Mouse (Mus musculus) lung, postnatal 0 days (tissue): ENCODE results near the gene Olfr487. TPM values are rescaled to one million over a fixed set of nuclear protein-coding genes. Genes with fewer than 3 reads are reported as not detected.
"Not testable (repeated sequence)": the region's sequence is repeated elsewhere in the genome, so short reads cannot be mapped to it uniquely, and the experiment has no call there.

Experiments used
- ATAC-seq: fragments of 200-750 bp; cut with Nextera tagmentation; 2 replicates; pipeline ENCODE4 v1.8.0; 2017; ENCODE audit warnings: moderate library complexity
- DNase-seq: peaks from one replicate; pipeline ENCODE4 v3.0.0-alpha.2; 2016; ENCODE audit warnings: low spot score
- H3K27ac ChIP-seq: fragments of 300-500 bp; sonication (generic); 2 replicates; pipeline ENCODE4 v1.5.1; 2014; ENCODE audit warnings: antibody characterized with exemption, mild to moderate bottlenecking, low read length, mixed read lengths
- H3K27me3 ChIP-seq: fragments of 300-500 bp; sonication (generic); replicated peaks from 2 replicates; pipeline ENCODE4 v1.6.1; 2014; ENCODE audit warnings: low read length, mixed read lengths; ENCODE audit not compliant: insufficient read depth
- H3K36me3 ChIP-seq: fragments of 300-500 bp; sonication (generic); 2 replicates; pipeline ENCODE4 v1.6.1; 2014; ENCODE audit warnings: low read length, mixed read lengths; ENCODE audit not compliant: insufficient read depth
- H3K4me1 ChIP-seq: fragments of 300-500 bp; sonication (generic); 2 replicates; pipeline ENCODE4 v1.6.1; 2014; ENCODE audit warnings: antibody characterized with exemption, low read depth, low read length, mixed read lengths; ENCODE audit not compliant: insufficient read depth
- H3K4me2 ChIP-seq: fragments of 300-500 bp; sonication (generic); replicated peaks from 2 replicates; pipeline ENCODE4 v1.6.1; 2014; ENCODE audit warnings: low read depth, mild to moderate bottlenecking, low read length, moderate library complexity, mixed read lengths
- H3K4me3 ChIP-seq: fragments of 300-500 bp; sonication (generic); 2 replicates; pipeline ENCODE4 v1.5.1; 2014; ENCODE audit warnings: low read depth, low read length
- H3K9ac ChIP-seq: fragments of 300-500 bp; sonication (generic); replicated peaks from 2 replicates; pipeline ENCODE4 v1.6.1; 2014; ENCODE audit warnings: low read depth, mild to moderate bottlenecking
- H3K9me3 ChIP-seq: fragments of 300-500 bp; sonication (generic); 2 replicates; pipeline ENCODE4 v1.6.1; 2016; ENCODE audit warnings: low read length, mixed read lengths
- CTCF ChIP-seq: IDR thresholded peaks from 2 replicates; pipeline ENCODE4 v1.5.1; 2016; ENCODE audit warnings: antibody characterized with exemption, mild to moderate bottlenecking
- EP300 ChIP-seq: IDR thresholded peaks from 2 replicates; pipeline ENCODE4 v1.6.1; 2016; ENCODE audit warnings: antibody characterized with exemption, mild to moderate bottlenecking, control low read depth
- WGBS: fragments of 180-500 bp; shearing (Covaris S2); extraction: QIAGEN DNeasy Blood & Tissue Kit; methylation state at CpG from one replicate; pipeline ENCODE4 v1.1.7; 2014; 5-methylcytosine and 5-hydroxymethylcytosine counted together
- polyA plus RNA-seq: library from polyadenylated mRNA; unstranded; fragments of >200 nt; fragmentation: Nextera tagmentation; extraction: Ambion mirVana; gene quantifications from 2 replicates; pipeline ENCODE4 v1.2.1, GENCODE M21; 2015

Olfr487 gene
- not detected in 2 replicates for polyA plus RNA-seq

GRCm38 (mm10) chr7:108214536-108214935, at the start of gene Olfr487:
TSS of gene Olfr487 (minus strand) at chr7:108214636.
- not testable (repeated sequence) for H3K4me1 ChIP-seq, H3K9ac ChIP-seq, ATAC-seq, H3K27ac ChIP-seq, DNase-seq, H3K9me3 ChIP-seq, H3K27me3 ChIP-seq, H3K36me3 ChIP-seq, H3K4me3 ChIP-seq, H3K4me2 ChIP-seq

- H3K36me3 ChIP-seq, result no peaks in the 10 kb centered on the region
- no peak within 1 kb of the TSS for H3K9ac ChIP-seq
- no peak within 1 kb of the TSS for H3K27ac ChIP-seq
- H3K4me1 ChIP-seq, result no peaks in the 10 kb centered on the region
- TF ChIP-seq EP300, result no peak
- TF ChIP-seq CTCF, result no peak
- no peak within 1 kb of the TSS for H3K4me3 ChIP-seq
- no peaks in the 10 kb centered on the region for H3K27me3 ChIP-seq
- DNase-seq, result no peak
- H3K4me2 ChIP-seq, result no peak within 1 kb of the TSS
- no peaks in the 10 kb centered on the region for H3K9me3 ChIP-seq
- no peak for ATAC-seq
Measured at GRCm38 (mm10) chr7:108258247-108258646, 43.8 kb upstream of the Olfr487 start, which contains the start of gene Olfr488. TSS of gene Olfr488 (minus strand) at chr7:108258347.

GRCm38 (mm10) chr7:108233551-108233950, 19.1 kb upstream of the Olfr487 start:
- no peaks in the 10 kb centered on the region for H3K27me3 ChIP-seq
- no peak overlapping the region for H3K4me3 ChIP-seq
- H3K4me1 ChIP-seq, result no peaks in the 10 kb centered on the region
- whole genome bisulfite sequencing, result 52% methylated on average over 3 of the region's 3 CpGs
- no peak for DNase-seq
- no peaks in the 10 kb centered on the region for H3K36me3 ChIP-seq
- H3K9me3 ChIP-seq, result no peaks in the 10 kb centered on the region
- no peak for ATAC-seq
- H3K9ac ChIP-seq, result no peak overlapping the region
- no peak overlapping the region for H3K4me2 ChIP-seq
- no peak overlapping the region for H3K27ac ChIP-seq
- TF ChIP-seq EP300 (no peak), CTCF (no peak)

DNA sequence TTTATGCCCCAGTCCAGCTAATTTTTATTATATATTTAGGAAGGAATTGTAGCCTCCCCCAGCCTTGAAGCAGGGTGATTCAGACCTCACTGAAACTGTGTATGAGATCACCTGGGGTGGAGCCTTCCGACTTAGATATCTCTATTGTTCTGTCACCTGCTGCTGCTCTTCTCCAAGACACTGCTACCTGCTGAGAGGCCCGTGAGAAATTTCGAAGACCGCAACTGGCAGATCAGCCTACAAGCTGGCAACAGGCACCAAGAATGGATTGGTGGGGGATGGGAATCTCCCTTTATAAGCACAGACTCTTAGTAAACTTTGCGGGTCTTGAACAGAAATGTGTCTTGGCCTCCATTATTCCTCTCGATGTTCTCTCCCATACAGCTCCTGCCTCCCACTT, 17.5 kb downstream of the Olfr487 start:
- Histone ChIP-seq H3K27ac (no peak overlapping the region), H3K9me3 (no peaks in the 10 kb centered on the region), H3K36me3 (no peaks in the 10 kb centered on the region), H3K4me2 (no peak overlapping the region), H3K9ac (no peak overlapping the region), H3K27me3 (no peaks in the 10 kb centered on the region), H3K4me3 (no peak overlapping the region), H3K4me1 (no peaks in the 10 kb centered on the region)
- TF ChIP-seq EP300 (no peak), CTCF (no peak)
- ATAC-seq (no peak), DNase-seq (no peak)
- 68% methylated on average over 6 of the region's 6 CpGs for WGBS

- not testable (repeated sequence) for H3K4me2 ChIP-seq, H3K27me3 ChIP-seq, H3K9me3 ChIP-seq, DNase-seq, H3K9ac ChIP-seq, H3K36me3 ChIP-seq, H3K4me3 ChIP-seq, H3K27ac ChIP-seq, H3K4me1 ChIP-seq, ATAC-seq
- 58% methylated on average over 3 of the region's 3 CpGs for WGBS
Measured at GRCm38 (mm10) chr7:108196337-108196736, 18.1 kb downstream of the Olfr487 start.

GRCm38 (mm10) chr7:108192714-108193113, 21.7 kb downstream of the Olfr487 start:
- ATAC-seq, H3K36me3 ChIP-seq, DNase-seq: not testable (repeated sequence)

DNA sequence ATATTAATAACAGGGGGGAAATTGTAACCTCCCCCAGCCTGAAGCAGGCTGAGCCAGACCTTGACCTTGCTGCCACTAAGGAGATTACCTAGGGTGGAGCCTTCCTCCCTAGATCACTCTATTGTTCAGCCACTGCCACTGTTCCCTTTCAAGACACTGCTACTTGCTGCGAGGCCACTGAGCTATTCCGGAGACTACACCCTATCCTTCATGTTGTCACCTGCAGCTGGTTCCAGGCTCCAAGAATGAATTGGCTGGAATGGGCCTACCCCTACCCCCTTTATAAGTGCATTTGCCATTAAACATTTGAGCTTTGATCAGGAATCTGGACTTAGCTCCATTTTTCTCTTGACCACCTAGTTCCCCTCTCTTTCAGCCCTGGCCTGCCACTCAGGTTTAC, 23.2 kb downstream of the Olfr487 start:
- not testable (repeated sequence) for H3K9ac ChIP-seq, H3K27me3 ChIP-seq, H3K4me3 ChIP-seq, ATAC-seq, DNase-seq, H3K4me2 ChIP-seq, H3K4me1 ChIP-seq, H3K36me3 ChIP-seq, H3K9me3 ChIP-seq, H3K27ac ChIP-seq
- WGBS, result 86% methylated on average over 2 of the region's 2 CpGs

More at GRCm38 (mm10) chr7:108192714-108193113, 21.7 kb downstream of the Olfr487 start:
- H3K27me3 ChIP-seq, H3K4me1 ChIP-seq, H3K9me3 ChIP-seq, H3K4me2 ChIP-seq, H3K4me3 ChIP-seq, H3K27ac ChIP-seq, H3K9ac ChIP-seq: not testable (repeated sequence)
- WGBS, result 51% methylated on average over 1 of the region's 1 CpGs

DNA sequence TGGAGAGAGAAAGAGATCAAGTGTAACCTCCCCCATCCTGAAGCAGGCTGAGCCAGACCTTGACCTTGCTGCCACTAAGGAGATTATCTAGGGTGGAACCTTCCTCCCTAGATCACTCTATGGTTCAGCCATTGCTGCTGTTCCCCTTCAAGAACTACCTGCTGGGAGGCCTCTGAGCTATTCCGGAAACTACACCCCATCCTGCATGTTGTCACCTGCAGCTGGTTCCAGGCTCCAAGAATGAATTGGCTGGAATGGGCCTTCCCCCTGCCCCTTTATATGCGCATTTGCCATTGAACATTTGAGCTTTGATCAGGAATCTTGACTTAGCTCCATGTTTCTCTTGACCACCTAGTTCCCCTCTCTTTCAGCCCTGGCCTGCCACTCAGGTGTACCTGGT, 29.2 kb downstream of the Olfr487 start:
- H3K36me3 ChIP-seq, H3K9me3 ChIP-seq, H3K4me2 ChIP-seq, H3K4me1 ChIP-seq, H3K4me3 ChIP-seq, H3K9ac ChIP-seq, H3K27me3 ChIP-seq, DNase-seq, ATAC-seq, H3K27ac ChIP-seq: not testable (repeated sequence)
- 85% methylated on average over 2 of the region's 2 CpGs for WGBS

DNA sequence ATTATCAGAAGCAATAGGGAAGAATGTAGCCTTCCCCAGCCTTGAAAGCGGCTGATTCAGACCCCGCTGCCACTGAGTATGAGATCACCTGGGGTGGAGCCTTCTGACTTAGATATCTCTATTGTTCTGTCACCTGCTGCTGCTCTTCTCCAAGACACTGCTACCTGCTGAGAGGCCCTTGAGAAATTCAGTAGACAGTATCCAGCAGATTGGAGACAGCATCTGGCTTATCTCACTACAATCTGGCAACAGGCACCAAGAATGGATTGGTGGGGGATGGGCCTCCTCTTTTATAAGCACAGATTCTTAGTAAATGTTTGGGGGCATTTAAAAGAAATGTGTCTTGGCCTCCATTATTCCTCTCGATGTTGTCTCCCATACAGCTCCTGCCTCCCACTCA, 30.0 kb downstream of the Olfr487 start:
- 71% methylated on average over 3 of the region's 3 CpGs for WGBS
- not testable (repeated sequence) for H3K27me3 ChIP-seq, H3K4me3 ChIP-seq, H3K9me3 ChIP-seq, H3K9ac ChIP-seq, DNase-seq, ATAC-seq, H3K27ac ChIP-seq, H3K4me2 ChIP-seq, H3K4me1 ChIP-seq, H3K36me3 ChIP-seq

DNA sequence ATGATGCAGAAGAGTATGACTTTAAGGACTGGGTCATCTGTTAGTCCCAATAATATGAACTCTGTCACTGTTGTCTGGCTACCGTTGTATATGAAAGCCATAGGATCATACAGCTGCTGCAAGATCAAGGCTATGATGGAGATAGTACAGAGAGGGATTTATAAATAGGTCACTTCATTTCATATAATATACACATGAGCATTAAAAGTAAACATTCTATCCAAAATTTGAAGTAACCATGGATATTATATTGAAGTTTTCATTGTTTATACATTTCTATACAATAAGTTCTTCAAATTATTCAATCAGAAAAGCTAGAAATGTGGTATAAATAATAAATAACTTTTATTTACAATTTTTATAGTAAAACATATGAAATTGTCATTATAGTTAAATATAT, 41.8 kb downstream of the Olfr487 start, which contains the start of gene Olfr486:
TSS of gene Olfr486 (minus strand) at position 101 of the 400 bp plus-strand sequence.
- not testable (repeated sequence) for ATAC-seq, H3K9ac ChIP-seq, H3K36me3 ChIP-seq, H3K4me3 ChIP-seq, H3K4me1 ChIP-seq, DNase-seq, H3K27me3 ChIP-seq, H3K4me2 ChIP-seq, H3K27ac ChIP-seq, H3K9me3 ChIP-seq
- 86% methylated on average over 1 of the region's 1 CpGs for WGBS
